Mouse (Mus musculus) lung, embryonic 14.5 days (tissue): ENCODE measurements around the gene Gstp3. TPM values are rescaled to one million over a fixed set of nuclear protein-coding genes. Genes with fewer than 3 reads are reported as not detected.
"Not testable (repeated sequence)": the region's sequence is repeated elsewhere in the genome, so short reads cannot be mapped to it uniquely, and the experiment has no call there.

Experiments used
- ATAC-seq: fragments of 200-750 bp; cut with Nextera tagmentation; 2 replicates; pipeline ENCODE4 v1.8.0; 2017; ENCODE audit warnings: mild to moderate bottlenecking, moderate TSS enrichment, moderate library complexity; ENCODE audit not compliant: insufficient read depth
- DNase-seq: peaks from one replicate; pipeline ENCODE4 v3.0.0-alpha.2; 2015
- H3K27ac ChIP-seq: fragments of 300-500 bp; sonication (generic); 2 replicates; pipeline ENCODE4 v1.5.1; 2014; ENCODE audit warnings: low read depth, mild to moderate bottlenecking, moderate library complexity
- H3K27me3 ChIP-seq: fragments of 300-500 bp; sonication (generic); 2 replicates; pipeline ENCODE4 v1.6.1; 2014; ENCODE audit warnings: low read length, control low read depth; ENCODE audit not compliant: insufficient read depth
- H3K36me3 ChIP-seq: fragments of 300-500 bp; sonication (generic); 2 replicates; pipeline ENCODE4 v1.6.1; 2014; ENCODE audit warnings: control low read depth; ENCODE audit not compliant: insufficient read depth
- H3K4me1 ChIP-seq: fragments of 300-500 bp; sonication (generic); 2 replicates; pipeline ENCODE4 v1.6.1; 2014; ENCODE audit warnings: antibody characterized with exemption, control low read depth; ENCODE audit not compliant: insufficient read depth
- H3K4me2 ChIP-seq: fragments of 300-500 bp; sonication (generic); 2 replicates; pipeline ENCODE4 v1.6.1; 2014; ENCODE audit warnings: mild to moderate bottlenecking
- H3K4me3 ChIP-seq: fragments of 300-500 bp; sonication (generic); 2 replicates; pipeline ENCODE4 v1.5.1; 2014; ENCODE audit warnings: low read depth, low read length
- H3K9ac ChIP-seq: fragments of 300-500 bp; sonication (generic); 2 replicates; pipeline ENCODE4 v1.6.1; 2014
- H3K9me3 ChIP-seq: fragments of 300-500 bp; sonication (generic); 2 replicates; pipeline ENCODE4 v1.6.1; 2016; ENCODE audit warnings: low read depth, low read length, control low read depth
- CTCF ChIP-seq: IDR thresholded peaks from 2 replicates; pipeline ENCODE4 v1.5.1; 2016; ENCODE audit warnings: antibody characterized with exemption, low read depth
- WGBS: fragments of 180-500 bp; shearing (Covaris S2); extraction: QIAGEN DNeasy Blood & Tissue Kit; methylation state at CpG from one replicate; pipeline ENCODE4 v1.1.7; 2014; 5-methylcytosine and 5-hydroxymethylcytosine counted together
- polyA plus RNA-seq: library from polyadenylated mRNA; unstranded; fragments of >200 nt; fragmentation: Nextera tagmentation; extraction: Ambion mirVana; gene quantifications from 2 replicates; pipeline ENCODE4 v1.2.1, GENCODE M21; 2014

The Gstp3 gene
- polyA plus RNA-seq, 1 experiment from 2014 or later, result not detected

GRCm38 (mm10) chr19:4055216-4055946 lies 4.0 kb downstream of the Gstp3 start:
- DNase-seq (no peak), ATAC-seq (no peak)
- Histone ChIP-seq H3K4me1 (no peaks in the 10 kb centered on the region), H3K9me3 (no peaks in the 10 kb centered on the region), H3K36me3 (no peaks in the 10 kb centered on the region), H3K27me3 (0 out of 2 replicates have a peak, but pooled peaks cover 6% of the 10 kb centered on the region), H3K4me3 (no peak overlapping the region), H3K9ac (no peak overlapping the region), H3K27ac (no peak overlapping the region), H3K4me2 (no peak overlapping the region)
- TF ChIP-seq CTCF, result no peak
- WGBS, result 59% methylated on average over 8 of the region's 8 CpGs

- TF ChIP-seq CTCF, result no peak
- no peak overlapping the region for H3K4me2 ChIP-seq
- 81% methylated on average over 5 of the region's 5 CpGs for whole genome bisulfite sequencing
- DNase-seq, result no peak
- H3K4me1 ChIP-seq, result no peaks in the 10 kb centered on the region
- 0 out of 2 replicates have a peak, but pooled peaks cover 6% of the 10 kb centered on the region for H3K27me3 ChIP-seq
- no peak overlapping the region for H3K4me3 ChIP-seq
- no peaks in the 10 kb centered on the region for H3K36me3 ChIP-seq
- H3K27ac ChIP-seq, result no peak overlapping the region
- H3K9me3 ChIP-seq, result no peaks in the 10 kb centered on the region
- no peak overlapping the region for H3K9ac ChIP-seq
- no peak for ATAC-seq
These were observed 4.8 kb downstream of the Gstp3 start for GRCm38 (mm10) chr19:4054613-4055012.

GRCm38 (mm10) chr19:4052516-4053030 lies 6.8 kb downstream of the Gstp3 start:
- ATAC-seq (no peak), DNase-seq (no peak)
- Histone ChIP-seq H3K4me2 (no peak overlapping the region), H3K4me1 (no peaks in the 10 kb centered on the region), H3K36me3 (no peaks in the 10 kb centered on the region), H3K27ac (no peak overlapping the region), H3K9ac (no peak overlapping the region), H3K9me3 (no peaks in the 10 kb centered on the region), H3K4me3 (no peak overlapping the region), H3K27me3 (no peaks in the 10 kb centered on the region)
- TF ChIP-seq CTCF, result no peak
- 74% methylated on average over 5 of the region's 5 CpGs for WGBS

- H3K4me3 ChIP-seq, result no peak overlapping the region
- H3K9ac ChIP-seq, result no peak overlapping the region
- WGBS, result 55% methylated on average over 10 of the region's 10 CpGs
- DNase-seq (peak; percentile 81), ATAC-seq (no peak)
- no peaks in the 10 kb centered on the region for H3K4me1 ChIP-seq
- H3K9me3 ChIP-seq, result no peaks in the 10 kb centered on the region
- H3K27me3 ChIP-seq, result no peaks in the 10 kb centered on the region
- TF ChIP-seq CTCF, result peak; percentile 84
- H3K4me2 ChIP-seq, result no peak overlapping the region
- H3K36me3 ChIP-seq, result no peaks in the 10 kb centered on the region
- no peak overlapping the region for H3K27ac ChIP-seq
These were observed 7.4 kb downstream of the Gstp3 start for GRCm38 (mm10) chr19:4051741-4052515.

- 94% methylated on average over 5 of the region's 5 CpGs for WGBS
- ATAC-seq (no peak), DNase-seq (no peak)
- H3K4me2 ChIP-seq, result no peak overlapping the region
- H3K27ac ChIP-seq, result no peak overlapping the region
- no peak; the same call in 1 of the 2 replicates for TF ChIP-seq CTCF
- no peak overlapping the region for H3K4me3 ChIP-seq
- no peaks in the 10 kb centered on the region for H3K27me3 ChIP-seq
- H3K36me3 ChIP-seq, result no peaks in the 10 kb centered on the region
- no peak overlapping the region for H3K9ac ChIP-seq
- H3K4me1 ChIP-seq, result peaks cover 3% of the 10 kb centered on the region; the same call in 1 of the 2 replicates
- no peaks in the 10 kb centered on the region for H3K9me3 ChIP-seq
These were observed 8.4 kb downstream of the Gstp3 start for GRCm38 (mm10) chr19:4051016-4051415.

GRCm38 (mm10) chr19:4049069-4049468 lies 10.3 kb downstream of the Gstp3 start:
- not testable (repeated sequence) for H3K9ac ChIP-seq, H3K4me3 ChIP-seq, DNase-seq, ATAC-seq, H3K27me3 ChIP-seq, H3K4me1 ChIP-seq, H3K9me3 ChIP-seq, H3K4me2 ChIP-seq, H3K36me3 ChIP-seq, H3K27ac ChIP-seq
- 72% methylated on average over 5 of the region's 5 CpGs for WGBS

GRCm38 (mm10) chr19:4047859-4048258 lies 11.5 kb downstream of the Gstp3 start:
- peak; percentile 94 for DNase-seq
- 13% methylated on average over 4 of the region's 4 CpGs for WGBS
- Histone ChIP-seq H3K9me3 (no peaks in the 10 kb centered on the region), H3K27ac (no peak overlapping the region), H3K4me3 (no peak overlapping the region), H3K4me1 (peaks cover 7% of the 10 kb centered on the region; the same call in 1 of the 2 replicates), H3K4me2 (no peak overlapping the region), H3K9ac (no peak overlapping the region), H3K36me3 (no peaks in the 10 kb centered on the region), H3K27me3 (no peaks in the 10 kb centered on the region)
- ATAC-seq, result no peak
- TF ChIP-seq CTCF, result peak; percentile 84
